Mouse (Mus musculus): ENCODE data around the gene Nedd8. TPM values are rescaled to one million over a fixed set of nuclear protein-coding genes. Genes with fewer than 3 reads are reported as not detected.

Gene Nedd8
- polyA plus RNA-seq, 1 experiment from 2014 or later, result 535 TPM

- 18% methylated on average over 3 of the region's 3 CpGs for WGBS (ENCODE audit: insufficient replicate concordance)
- peak overlapping the region; percentile 78 for H3K4me2 ChIP-seq
- peak overlapping the region; percentile 88 for H3K9ac ChIP-seq (ENCODE audit: low read depth, low read length)
- H3K4me3 ChIP-seq (ENCODE audit: low read depth, low read length), result peak overlapping the region; percentile 88
- ATAC-seq (replicated peaks; ENCODE audit: insufficient number of reproducible peaks, low FRiP score, low TSS enrichment), result no peak
- peak overlapping the region; percentile 89; the same call in 1 of the 2 replicates for H3K27ac ChIP-seq (ENCODE audit: low read depth, low read length)
- peaks cover 24% of the 10 kb centered on the region for H3K36me3 ChIP-seq (ENCODE audit: control insufficient read depth, insufficient read depth, low read length)
- no peaks in the 10 kb centered on the region for H3K27me3 ChIP-seq (ENCODE audit: control insufficient read depth, insufficient read depth, low read length)
- 0 out of 2 replicates have a peak, but pooled peaks cover 7% of the 10 kb centered on the region for H3K4me1 ChIP-seq (ENCODE audit: control insufficient read depth, insufficient read depth, low read length)
- no peaks in the 10 kb centered on the region for H3K9me3 ChIP-seq (replicated peaks; ENCODE audit: control insufficient read depth, low read length)
Measured at GRCm38 (mm10) chr14:55682118-55682493, 10.2 kb upstream of the Nedd8 start.

- Histone ChIP-seq H3K27ac (ENCODE audit: low read depth, low read length) (peak within 1 kb of the TSS; percentile 89), H3K9ac (ENCODE audit: low read depth, low read length) (peak within 1 kb of the TSS; percentile 88), H3K9me3 (replicated peaks; ENCODE audit: control insufficient read depth, low read length) (no peaks in the 10 kb centered on the region), H3K4me2 (peak within 1 kb of the TSS; percentile 78), H3K36me3 (ENCODE audit: control insufficient read depth, insufficient read depth, low read length) (peaks cover 30% of the 10 kb centered on the region), H3K27me3 (ENCODE audit: control insufficient read depth, insufficient read depth, low read length) (no peaks in the 10 kb centered on the region), H3K4me1 (ENCODE audit: control insufficient read depth, insufficient read depth, low read length) (0 out of 2 replicates have a peak, but pooled peaks cover 7% of the 10 kb centered on the region), H3K4me3 (ENCODE audit: low read depth, low read length) (peak within 1 kb of the TSS; percentile 88)
- under 1% methylated on average over 64 of the region's 66 CpGs for WGBS (ENCODE audit: insufficient replicate concordance)
- ATAC-seq (replicated peaks; ENCODE audit: insufficient number of reproducible peaks, low FRiP score, low TSS enrichment), result peak; percentile 94
Measured at GRCm38 (mm10) chr14:55681160-55682117, 9.5 kb upstream of the Nedd8 start, which contains the start of gene Tinf2. Tinf2 (minus strand) TSS chr14:55681820.

GRCm38 (mm10) chr14:55677615-55678014 is 5.7 kb upstream of the Nedd8 start:
- Histone ChIP-seq H3K27ac (ENCODE audit: low read depth, low read length) (no peak overlapping the region), H3K9me3 (replicated peaks; ENCODE audit: control insufficient read depth, low read length) (no peaks in the 10 kb centered on the region), H3K4me2 (no peak overlapping the region), H3K9ac (ENCODE audit: low read depth, low read length) (no peak overlapping the region), H3K36me3 (ENCODE audit: control insufficient read depth, insufficient read depth, low read length) (peaks cover 37% of the 10 kb centered on the region), H3K4me3 (ENCODE audit: low read depth, low read length) (no peak overlapping the region), H3K4me1 (ENCODE audit: control insufficient read depth, insufficient read depth, low read length) (0 out of 2 replicates have a peak, but pooled peaks cover 10% of the 10 kb centered on the region), H3K27me3 (ENCODE audit: control insufficient read depth, insufficient read depth, low read length) (no peaks in the 10 kb centered on the region)
- no peak for ATAC-seq (replicated peaks; ENCODE audit: insufficient number of reproducible peaks, low FRiP score, low TSS enrichment)
- 82% methylated on average over 4 of the region's 4 CpGs for WGBS (ENCODE audit: insufficient replicate concordance)

- Histone ChIP-seq H3K4me1 (ENCODE audit: control insufficient read depth, insufficient read depth, low read length) (peaks cover 10% of the 10 kb centered on the region; the same call in 1 of the 2 replicates), H3K9me3 (replicated peaks; ENCODE audit: control insufficient read depth, low read length) (no peaks in the 10 kb centered on the region), H3K27ac (ENCODE audit: low read depth, low read length) (no peak overlapping the region), H3K36me3 (ENCODE audit: control insufficient read depth, insufficient read depth, low read length) (peaks cover 16% of the 10 kb centered on the region), H3K4me3 (ENCODE audit: low read depth, low read length) (peak overlapping the region; percentile 89), H3K4me2 (peak overlapping the region; percentile 72), H3K9ac (ENCODE audit: low read depth, low read length) (peak overlapping the region; percentile 88), H3K27me3 (ENCODE audit: control insufficient read depth, insufficient read depth, low read length) (no peaks in the 10 kb centered on the region)
- WGBS (ENCODE audit: insufficient replicate concordance), result 80% methylated on average over 7 of the region's 7 CpGs
- ATAC-seq (replicated peaks; ENCODE audit: insufficient number of reproducible peaks, low FRiP score, low TSS enrichment), result no peak
Measured at GRCm38 (mm10) chr14:55672741-55673060, 777 bp upstream of the Nedd8 start.

GRCm38 (mm10) chr14:55671486-55671832 is 465 bp downstream of the Nedd8 start:
- Histone ChIP-seq H3K4me2 (peak overlapping the region; percentile 96), H3K27ac (ENCODE audit: low read depth, low read length) (peak overlapping the region; percentile 77), H3K9me3 (replicated peaks; ENCODE audit: control insufficient read depth, low read length) (no peaks in the 10 kb centered on the region), H3K4me1 (ENCODE audit: control insufficient read depth, insufficient read depth, low read length) (peaks cover 10% of the 10 kb centered on the region; the same call in 1 of the 2 replicates), H3K27me3 (ENCODE audit: control insufficient read depth, insufficient read depth, low read length) (no peaks in the 10 kb centered on the region), H3K9ac (ENCODE audit: low read depth, low read length) (peak overlapping the region; percentile 88), H3K4me3 (ENCODE audit: low read depth, low read length) (peak overlapping the region; percentile 89), H3K36me3 (ENCODE audit: control insufficient read depth, insufficient read depth, low read length) (peaks cover 8% of the 10 kb centered on the region)
- ATAC-seq (replicated peaks; ENCODE audit: insufficient number of reproducible peaks, low FRiP score, low TSS enrichment), result peak; percentile 43; the same call in 1 of the 2 replicates
- 0% methylated on average over 12 of the region's 12 CpGs for WGBS (ENCODE audit: insufficient replicate concordance)

- H3K4me2 ChIP-seq, result peak overlapping the region; percentile 72
- no peaks in the 10 kb centered on the region for H3K9me3 ChIP-seq (replicated peaks; ENCODE audit: control insufficient read depth, low read length)
- WGBS (ENCODE audit: insufficient replicate concordance), result 65% methylated on average over 2 of the region's 2 CpGs
- H3K27me3 ChIP-seq (ENCODE audit: control insufficient read depth, insufficient read depth, low read length), result no peaks in the 10 kb centered on the region
- H3K27ac ChIP-seq (ENCODE audit: low read depth, low read length), result no peak overlapping the region
- peaks cover 12% of the 10 kb centered on the region; the same call in 1 of the 2 replicates for H3K4me1 ChIP-seq (ENCODE audit: control insufficient read depth, insufficient read depth, low read length)
- ATAC-seq (replicated peaks; ENCODE audit: insufficient number of reproducible peaks, low FRiP score, low TSS enrichment), result no peak
- peak overlapping the region; percentile 79 for H3K4me3 ChIP-seq (ENCODE audit: low read depth, low read length)
- H3K36me3 ChIP-seq (ENCODE audit: control insufficient read depth, insufficient read depth, low read length), result peaks cover 17% of the 10 kb centered on the region
- H3K9ac ChIP-seq (ENCODE audit: low read depth, low read length), result no peak overlapping the region
Measured at GRCm38 (mm10) chr14:55660636-55661035, 11.3 kb downstream of the Nedd8 start.

- peak; percentile 86 for ATAC-seq (replicated peaks; ENCODE audit: insufficient number of reproducible peaks, low FRiP score, low TSS enrichment)
- peaks cover 12% of the 10 kb centered on the region; the same call in 1 of the 2 replicates for H3K4me1 ChIP-seq (ENCODE audit: control insufficient read depth, insufficient read depth, low read length)
Measured at GRCm38 (mm10) chr14:55659960-55660573, 11.9 kb downstream of the Nedd8 start, which contains the start of gene Mdp1. Mdp1 (minus strand) TSS chr14:55660508.

GRCm38 (mm10) chr14:55658011-55658410 is 13.9 kb downstream of the Nedd8 start:
- Histone ChIP-seq H3K4me3 (ENCODE audit: low read depth, low read length) (no peak overlapping the region), H3K9me3 (replicated peaks; ENCODE audit: control insufficient read depth, low read length) (no peaks in the 10 kb centered on the region), H3K36me3 (ENCODE audit: control insufficient read depth, insufficient read depth, low read length) (peaks cover 14% of the 10 kb centered on the region), H3K9ac (ENCODE audit: low read depth, low read length) (no peak overlapping the region), H3K27me3 (ENCODE audit: control insufficient read depth, insufficient read depth, low read length) (no peaks in the 10 kb centered on the region), H3K27ac (ENCODE audit: low read depth, low read length) (no peak overlapping the region), H3K4me1 (ENCODE audit: control insufficient read depth, insufficient read depth, low read length) (peaks cover 12% of the 10 kb centered on the region; the same call in 1 of the 2 replicates), H3K4me2 (no peak overlapping the region)
- ATAC-seq (replicated peaks; ENCODE audit: insufficient number of reproducible peaks, low FRiP score, low TSS enrichment), result no peak
- WGBS (ENCODE audit: insufficient replicate concordance), result 86% methylated on average over 5 of the region's 5 CpGs

More at GRCm38 (mm10) chr14:55659960-55660573, 11.9 kb downstream of the Nedd8 start, which contains the start of gene Mdp1:
- Histone ChIP-seq H3K27me3 (ENCODE audit: control insufficient read depth, insufficient read depth, low read length) (no peaks in the 10 kb centered on the region), H3K27ac (ENCODE audit: low read depth, low read length) (peak within 1 kb of the TSS; percentile 82), H3K9ac (ENCODE audit: low read depth, low read length) (peak within 1 kb of the TSS; percentile 92), H3K9me3 (replicated peaks; ENCODE audit: control insufficient read depth, low read length) (no peaks in the 10 kb centered on the region), H3K4me2 (peak within 1 kb of the TSS; percentile 72), H3K4me3 (ENCODE audit: low read depth, low read length) (peak within 1 kb of the TSS; percentile 79), H3K36me3 (ENCODE audit: control insufficient read depth, insufficient read depth, low read length) (peaks cover 17% of the 10 kb centered on the region)
- under 1% methylated on average over 39 of the region's 39 CpGs for WGBS (ENCODE audit: insufficient replicate concordance)

Data from heart, embryonic 11.5 days (tissue).